Mouse (Mus musculus) ES-E14 (cell line): ENCODE data around the gene Inpp5f. TPM values are rescaled to one million over a fixed set of nuclear protein-coding genes. Genes with fewer than 3 reads are reported as not detected.

Experiments
- DNase-seq: peaks from one replicate; pipeline ENCODE4 v3.0.0-alpha.2; 2013; ENCODE audit warnings: low read depth, low spot score
- H3K27ac ChIP-seq: 2 replicates; pipeline ENCODE4 v1.5.1; 2012; ENCODE audit warnings: low read depth, mild to moderate bottlenecking, low read length, moderate library complexity, mixed read lengths; ENCODE audit not compliant: poor library complexity, insufficient read depth, severe bottlenecking
- H3K36me3 ChIP-seq: 2 replicates; pipeline ENCODE4 v1.6.1; 2012; ENCODE audit warnings: mild to moderate bottlenecking, low read length, moderate library complexity, mixed read lengths; ENCODE audit not compliant: control insufficient read depth, poor library complexity, insufficient read depth, severe bottlenecking
- H3K4me1 ChIP-seq, 2 experiments: fragments of 150-350 bp in 1 of 2; sonication (generic) in 1 of 2; 2 replicates each; pipeline ENCODE4 v1.6.1; 2012; ENCODE audit warnings: low read length in 2 of 2, mild to moderate bottlenecking in 1 of 2, mixed read lengths in 1 of 2; ENCODE audit not compliant: control insufficient read depth in 2 of 2, insufficient read depth in 2 of 2, poor library complexity in 1 of 2
- H3K4me3 ChIP-seq, 2 experiments: fragments of 150-350 bp in 1 of 2; sonication (generic) in 1 of 2; 2 replicates each; pipeline ENCODE4 v1.5.1; 2012; ENCODE audit warnings: low read length in 2 of 2, low read depth in 1 of 2, mild to moderate bottlenecking in 1 of 2, mixed read lengths in 1 of 2; ENCODE audit not compliant: insufficient read depth in 1 of 2, poor library complexity in 1 of 2, severe bottlenecking in 1 of 2
- H3K9ac ChIP-seq: 2 replicates; pipeline ENCODE4 v1.6.1; 2012; ENCODE audit warnings: low read depth, mild to moderate bottlenecking, low read length, mixed read lengths; ENCODE audit not compliant: poor library complexity, insufficient read depth, severe bottlenecking
- H3K9me3 ChIP-seq: fragments of 150-350 bp; sonication (generic); 2 replicates; pipeline ENCODE4 v1.6.1; 2012; ENCODE audit warnings: low read depth, mild to moderate bottlenecking, low read length; ENCODE audit not compliant: control insufficient read depth, insufficient read depth
- CHD2 ChIP-seq: IDR thresholded peaks from 2 replicates; pipeline ENCODE4 v1.6.1; 2014; ENCODE audit warnings: mild to moderate bottlenecking, low read depth, low read length, inconsistent platforms
- HCFC1 ChIP-seq: IDR thresholded peaks from 2 replicates; pipeline ENCODE4 v1.6.1; 2012; ENCODE audit warnings: low read length, inconsistent platforms, borderline replicate concordance; ENCODE audit not compliant: insufficient read depth
- MAFK ChIP-seq: IDR thresholded peaks from 2 replicates; pipeline ENCODE4 v1.6.1; 2014; ENCODE audit warnings: mild to moderate bottlenecking, low read depth, low read length, inconsistent platforms; ENCODE audit not compliant: insufficient read depth
- ZC3H11A ChIP-seq: IDR thresholded peaks from 2 replicates; pipeline ENCODE4 v1.6.1; 2012; ENCODE audit warnings: low read depth, mild to moderate bottlenecking, inconsistent platforms, low read length, borderline replicate concordance
- ZNF384 ChIP-seq: IDR thresholded peaks from 2 replicates; pipeline ENCODE4 v1.6.1; 2012; ENCODE audit warnings: low read depth, low read length, inconsistent platforms
- in situ Hi-C, 2 experiments: fragments of 600-800 bp; cut with MboI; formaldehyde crosslinking; loops; one replicate each; pipeline ENCODE4 v1.15.1; 2025; ENCODE audit warnings: low sequenced_read_pairs in 2 of 2, inconsistent platforms in 1 of 2; ENCODE audit not compliant: unreplicated experiment in 2 of 2
- total RNA-seq: library from RNA; depleted of rRNA; stranded (reverse); fragments of 300-350 nt; gene quantifications from 2 replicates; pipeline ENCODE4 v1.2.3, GENCODE M21; 2012

Gene Inpp5f
- total RNA-seq, 1 experiment, result 14.7 TPM

DNA sequence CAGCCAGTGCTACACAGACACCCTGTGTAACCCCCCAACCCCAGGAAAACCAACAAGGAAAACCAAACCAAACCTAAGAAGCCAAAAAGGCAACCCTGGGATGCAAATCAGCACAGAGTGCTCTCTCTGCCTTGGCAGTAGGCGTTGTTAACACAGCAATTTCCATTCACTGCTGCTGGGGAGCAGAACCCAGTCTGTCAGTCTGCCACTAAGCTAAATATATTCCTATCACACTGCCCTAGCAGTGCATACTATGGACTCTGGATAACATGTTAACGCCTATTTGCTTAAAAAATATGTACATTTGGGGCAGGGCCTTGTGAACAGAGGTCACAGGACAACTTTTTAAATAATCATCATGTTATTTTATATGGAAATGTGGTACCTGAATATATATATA, 120.5 kb downstream of the Inpp5f start:
- H3K4me1 ChIP-seq, result peaks cover 3 to 9% of the 10 kb centered on the region in 2 experiments; a peak in 3 of 4 replicates
- DNase-seq, result no peak
- H3K36me3 ChIP-seq, result no peaks in the 10 kb centered on the region
- in situ Hi-C loops, result no loop called here
- TF ChIP-seq MAFK, result no peak
- TF ChIP-seq ZNF384, result no peak
- TF ChIP-seq ZC3H11A, result no peak
- H3K9me3 ChIP-seq, result no peaks in the 10 kb centered on the region
- no peak overlapping the region for H3K9ac ChIP-seq
- no peak overlapping the region for H3K27ac ChIP-seq
- no peak overlapping the region for H3K4me3 ChIP-seq

DNA sequence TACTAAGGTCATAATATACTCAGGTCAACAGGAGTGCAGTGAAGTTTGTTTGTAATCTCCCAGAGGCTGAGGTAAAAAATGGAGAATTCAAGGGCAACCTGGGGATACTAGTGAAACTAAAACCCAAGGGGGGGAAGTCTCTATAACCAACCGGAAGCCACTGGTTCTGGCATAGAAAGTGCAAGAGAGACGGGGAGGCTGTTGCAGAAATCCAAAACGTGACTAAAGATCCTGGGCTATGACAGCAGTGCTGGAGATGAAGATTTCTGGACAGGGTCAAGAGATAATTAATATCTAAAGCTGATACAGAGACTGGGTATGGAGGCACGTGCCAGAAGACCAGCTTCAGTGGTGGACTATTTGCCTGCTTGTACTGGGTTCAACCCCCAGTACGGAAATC, 126.9 kb downstream of the Inpp5f start:
- H3K4me1 ChIP-seq, result peaks cover 0 to 4% of the 10 kb centered on the region in 2 experiments; a peak in 3 of 4 replicates
- no peak for DNase-seq
- no peaks in the 10 kb centered on the region for H3K9me3 ChIP-seq
- H3K27ac ChIP-seq, result no peak overlapping the region
- no peaks in the 10 kb centered on the region for H3K36me3 ChIP-seq
- no peak overlapping the region; the same call in 1 of the 2 replicates for H3K9ac ChIP-seq
- in situ Hi-C loops, result no loop called here
- TF ChIP-seq ZC3H11A (no peak), MAFK (no peak), ZNF384 (no peak), HCFC1 (no peak), CHD2 (no peak)
- H3K4me3 ChIP-seq, result peak overlapping the region in 1 of 2 experiments; percentile 93; a peak in 1 of 4 replicates

- H3K4me1 ChIP-seq, result peaks cover 0 to 4% of the 10 kb centered on the region in 2 experiments; a peak in 3 of 4 replicates
- H3K4me3 ChIP-seq, result peak overlapping the region; percentile 93 to 97
- DNase-seq, result no peak
- H3K9me3 ChIP-seq, result no peaks in the 10 kb centered on the region
- peak overlapping the region; percentile 97 for H3K9ac ChIP-seq
- in situ Hi-C loops, result no loop called here
- TF ChIP-seq ZC3H11A, result no peak
- no peak for TF ChIP-seq MAFK
- no peak for TF ChIP-seq HCFC1
- no peak for TF ChIP-seq CHD2
- TF ChIP-seq ZNF384, result no peak
- H3K27ac ChIP-seq, result no peak overlapping the region
- H3K36me3 ChIP-seq, result no peaks in the 10 kb centered on the region
Observed at GRCm38 (mm10) chr7:128739116-128739461, 128.0 kb downstream of the Inpp5f start.

DNA sequence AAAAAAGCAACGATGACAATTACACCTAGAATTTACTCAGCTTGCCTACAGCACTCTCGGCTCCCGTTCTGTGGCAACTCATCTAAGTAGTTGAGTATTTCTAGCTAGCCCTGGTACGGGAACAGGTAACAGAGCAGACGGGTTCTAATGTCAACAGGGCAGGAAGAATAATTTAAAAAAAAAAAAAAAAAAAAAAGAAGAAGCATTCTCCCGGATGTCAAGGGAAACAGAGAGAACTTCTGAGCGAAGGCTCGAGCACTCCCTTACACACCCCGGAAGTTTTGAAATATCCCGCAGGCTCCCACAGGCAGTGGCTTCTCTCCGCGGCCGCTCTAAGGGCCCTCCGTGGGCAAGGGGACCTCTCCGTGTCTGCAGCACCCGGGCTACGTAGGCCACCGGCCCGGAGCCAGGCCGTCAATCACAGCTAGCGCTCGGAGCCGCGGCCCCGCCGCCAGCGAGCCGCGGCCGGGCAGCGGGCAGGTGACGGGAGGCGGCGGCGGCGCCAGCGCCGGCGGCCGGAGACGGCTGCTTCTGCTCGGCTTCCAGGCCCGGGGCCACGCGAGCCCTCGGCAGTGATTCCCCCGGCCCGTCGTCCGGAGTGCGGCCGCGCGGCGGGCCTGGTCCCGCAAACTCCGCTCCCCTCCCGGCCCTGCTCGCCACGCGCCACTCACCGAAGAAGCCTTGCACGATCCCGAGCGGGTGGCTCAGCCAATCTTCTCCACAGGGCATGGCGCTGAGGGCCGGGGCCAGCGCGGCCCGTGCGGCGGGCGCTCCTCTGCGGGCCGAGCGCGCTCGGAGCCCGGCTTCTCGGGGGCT, 128.5 kb downstream of the Inpp5f start:
- in situ Hi-C loops, result no loop called here
- H3K27ac ChIP-seq, result peak overlapping the region; percentile 69; the same call in 1 of the 2 replicates

DNA sequence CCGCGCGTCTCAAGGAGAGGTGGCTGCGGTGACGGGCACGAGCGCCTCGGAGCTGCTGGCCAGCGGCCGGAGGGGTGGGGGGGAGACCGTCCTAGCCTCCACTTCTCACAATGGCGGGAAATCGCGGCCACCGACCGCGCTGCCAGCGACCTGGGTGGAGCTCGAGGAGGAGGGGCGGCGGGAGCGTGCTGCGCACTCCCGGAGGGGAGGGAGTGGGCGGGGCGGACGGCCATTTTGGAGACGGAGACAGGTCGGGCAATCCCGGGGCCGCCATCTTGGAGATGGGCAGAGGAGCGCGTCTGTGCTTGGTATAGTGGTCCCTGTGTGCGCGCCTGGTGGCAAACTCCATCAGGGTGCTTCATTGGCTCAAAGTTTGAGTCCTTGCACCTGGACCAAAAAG, 129.2 kb downstream of the Inpp5f start, which contains the start of gene Mcmbp:
TSS of gene Mcmbp (minus strand) at position 162 of the 400 bp plus-strand sequence.
- peak; percentile 96 for DNase-seq
- no peaks in the 10 kb centered on the region for H3K36me3 ChIP-seq
- in situ Hi-C loops, result no loop called here

More for the DNA sequence above, 128.5 kb downstream of the Inpp5f start:
- Histone ChIP-seq H3K9me3 (no peaks in the 10 kb centered on the region), H3K4me1 (peaks cover 0 to 4% of the 10 kb centered on the region in 2 experiments; a peak in 3 of 4 replicates), H3K9ac (peak overlapping the region; percentile 97), H3K36me3 (no peaks in the 10 kb centered on the region), H3K4me3 (peak overlapping the region; percentile 93 to 97)
- TF ChIP-seq MAFK (no peak), ZNF384 (peak; percentile 52), ZC3H11A (no peak)
- no peak for DNase-seq

More for the DNA sequence above, 129.2 kb downstream of the Inpp5f start, which contains the start of gene Mcmbp:
- TF ChIP-seq CHD2, result no peak
- TF ChIP-seq HCFC1, result peak; percentile 82
- no peak for TF ChIP-seq ZNF384
- TF ChIP-seq MAFK, result no peak
- Histone ChIP-seq H3K4me3 (peak within 1 kb of the TSS; percentile 93 to 97), H3K9me3 (no peaks in the 10 kb centered on the region), H3K27ac (peak within 1 kb of the TSS; percentile 69; the same call in 1 of the 2 replicates), H3K4me1 (peaks cover 0 to 4% of the 10 kb centered on the region in 2 experiments; a peak in 3 of 4 replicates), H3K9ac (peak within 1 kb of the TSS; percentile 97)
